Mouse (Mus musculus): ENCODE results near the gene Npepps.

- TF ChIP-seq CTCF (IDR thresholded peaks at IDR 0.05; ENCODE audit: low read depth) (no peak), EP300 (IDR thresholded peaks at IDR 0.05; ENCODE audit: low read depth) (no peak)
Observed at GRCm38 (mm10) chr11:97210728-97211400, 69.6 kb downstream of the Npepps start.
